Mouse (Mus musculus): ENCODE measurements around the gene Mtor. TPM values are rescaled to one million over a fixed set of nuclear protein-coding genes. Genes with fewer than 3 reads are reported as not detected.

Mtor gene
- polyA plus RNA-seq, 2 experiments: 6.1 to 9.4 TPM

GRCm38 (mm10) chr4:148517809-148518208 is 69.4 kb downstream of the Mtor start:
- H3K9me3 ChIP-seq (ENCODE audit: control insufficient read depth, low read length): no peaks in the 10 kb centered on the region
- TF ChIP-seq EP300 (IDR thresholded peaks at IDR 0.05; ENCODE audit: low read depth): no peak
- no peak for TF ChIP-seq CTCF (IDR thresholded peaks at IDR 0.05; ENCODE audit: low read depth)
- H3K27me3 ChIP-seq (ENCODE audit: control insufficient read depth, insufficient read depth, low read length): no peaks in the 10 kb centered on the region
- no peak overlapping the region for H3K4me2 ChIP-seq (ENCODE audit: low read depth)
- no peak overlapping the region for H3K4me3 ChIP-seq (ENCODE audit: insufficient read depth in 1 of 2, low read depth in 2 of 2, low read length in 2 of 2)
- DNase-seq (ENCODE audit: low read depth in 3 of 3, low spot score in 3 of 3) (no peak), ATAC-seq (ENCODE audit: insufficient read depth) (no peak)
- no peak overlapping the region for H3K27ac ChIP-seq
- no peak overlapping the region for H3K9ac ChIP-seq (replicated peaks)
- WGBS (ENCODE audit: insufficient replicate concordance): 57% methylated on average over 4 of the region's 4 CpGs
- no peaks in the 10 kb centered on the region; the same call in 1 of the 2 replicates for H3K36me3 ChIP-seq (replicated peaks; ENCODE audit: control insufficient read depth, insufficient read depth, low read depth)
- no peaks in the 10 kb centered on the region for H3K4me1 ChIP-seq (replicated peaks; ENCODE audit: control insufficient read depth in 2 of 2, insufficient read depth in 2 of 2, low read length in 1 of 2)

- TF ChIP-seq CTCF (IDR thresholded peaks at IDR 0.05; ENCODE audit: low read depth) (no peak), EP300 (IDR thresholded peaks at IDR 0.05; ENCODE audit: low read depth) (no peak)
- no peak overlapping the region for H3K27ac ChIP-seq
- no peaks in the 10 kb centered on the region for H3K4me1 ChIP-seq (replicated peaks; ENCODE audit: control insufficient read depth in 2 of 2, insufficient read depth in 2 of 2, low read length in 1 of 2)
- H3K4me3 ChIP-seq (ENCODE audit: insufficient read depth in 1 of 2, low read depth in 2 of 2, low read length in 2 of 2): no peak overlapping the region
- H3K4me2 ChIP-seq (ENCODE audit: low read depth): no peak overlapping the region
- H3K27me3 ChIP-seq (ENCODE audit: control insufficient read depth, insufficient read depth, low read length): no peaks in the 10 kb centered on the region
- H3K9ac ChIP-seq (replicated peaks): no peak overlapping the region
- DNase-seq (ENCODE audit: low read depth in 3 of 3, low spot score in 3 of 3) (no peak), ATAC-seq (ENCODE audit: insufficient read depth) (no peak)
- WGBS (ENCODE audit: insufficient replicate concordance): 81% methylated on average over 5 of the region's 5 CpGs
- H3K36me3 ChIP-seq (replicated peaks; ENCODE audit: control insufficient read depth, insufficient read depth, low read depth): no peaks in the 10 kb centered on the region; the same call in 1 of the 2 replicates
- no peaks in the 10 kb centered on the region for H3K9me3 ChIP-seq (ENCODE audit: control insufficient read depth, low read length)
Measured at GRCm38 (mm10) chr4:148518235-148518795, 69.9 kb downstream of the Mtor start.

DNA sequence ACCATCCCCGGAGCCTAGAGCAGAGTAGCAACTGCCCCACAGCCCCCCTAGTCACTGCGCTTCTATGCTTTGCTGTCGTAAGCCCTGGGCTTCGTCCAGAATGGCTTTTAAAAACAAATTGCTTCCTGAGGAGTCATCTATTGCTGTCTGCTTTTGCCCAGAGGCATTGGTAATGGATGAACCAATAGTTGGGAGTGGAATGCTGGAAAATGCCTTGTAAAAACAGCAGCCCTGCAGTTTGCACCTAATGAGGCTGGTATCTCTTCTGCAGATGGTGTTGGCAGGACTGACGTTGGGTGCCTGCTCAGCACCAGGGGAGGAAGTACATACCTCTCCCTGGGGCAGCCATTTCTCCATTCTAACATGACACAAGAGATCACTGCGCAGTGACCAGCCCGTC is 75.1 kb downstream of the Mtor start:
- no peak overlapping the region for H3K4me2 ChIP-seq (ENCODE audit: low read depth)
- no peak overlapping the region for H3K4me3 ChIP-seq (ENCODE audit: insufficient read depth in 1 of 2, low read depth in 2 of 2, low read length in 2 of 2)
- no peaks in the 10 kb centered on the region for H3K4me1 ChIP-seq (replicated peaks; ENCODE audit: control insufficient read depth in 2 of 2, insufficient read depth in 2 of 2, low read length in 1 of 2)
- no peak overlapping the region for H3K9ac ChIP-seq (replicated peaks)
- no peaks in the 10 kb centered on the region for H3K27me3 ChIP-seq (ENCODE audit: control insufficient read depth, insufficient read depth, low read length)
- no peak for DNase-seq (ENCODE audit: low read depth in 3 of 3, low spot score in 3 of 3)
- no peaks in the 10 kb centered on the region for H3K9me3 ChIP-seq (ENCODE audit: control insufficient read depth, low read length)
- no peak for TF ChIP-seq EP300 (IDR thresholded peaks at IDR 0.05; ENCODE audit: low read depth)
- no peak for TF ChIP-seq CTCF (IDR thresholded peaks at IDR 0.05; ENCODE audit: low read depth)
- peaks cover 9% of the 10 kb centered on the region for H3K36me3 ChIP-seq (replicated peaks; ENCODE audit: control insufficient read depth, insufficient read depth, low read depth)
- no peak for ATAC-seq (ENCODE audit: insufficient read depth)
- no peak overlapping the region for H3K27ac ChIP-seq
- WGBS (ENCODE audit: insufficient replicate concordance): 73% methylated on average over 7 of the region's 7 CpGs

GRCm38 (mm10) chr4:148527158-148527910 is 78.9 kb downstream of the Mtor start:
- 73% methylated on average over 10 of the region's 10 CpGs for WGBS (ENCODE audit: insufficient replicate concordance)
- ATAC-seq (ENCODE audit: insufficient read depth): no peak
- no peaks in the 10 kb centered on the region for H3K9me3 ChIP-seq (ENCODE audit: control insufficient read depth, low read length)

GRCm38 (mm10) chr4:148530351-148530750 is 81.9 kb downstream of the Mtor start:
- H3K4me1 ChIP-seq (replicated peaks; ENCODE audit: control insufficient read depth in 2 of 2, insufficient read depth in 2 of 2, low read length in 1 of 2): no peaks in the 10 kb centered on the region
- ATAC-seq (ENCODE audit: insufficient read depth): no peak
- no peak overlapping the region for H3K4me2 ChIP-seq (ENCODE audit: low read depth)
- no peak overlapping the region for H3K9ac ChIP-seq (replicated peaks)
- TF ChIP-seq EP300 (IDR thresholded peaks at IDR 0.05; ENCODE audit: low read depth): no peak
- no peak for TF ChIP-seq CTCF (IDR thresholded peaks at IDR 0.05; ENCODE audit: low read depth)
- no peaks in the 10 kb centered on the region for H3K9me3 ChIP-seq (ENCODE audit: control insufficient read depth, low read length)
- no peak for DNase-seq (ENCODE audit: low read depth in 3 of 3, low spot score in 3 of 3)
- no peaks in the 10 kb centered on the region for H3K27me3 ChIP-seq (ENCODE audit: control insufficient read depth, insufficient read depth, low read length)
- peaks cover 13% of the 10 kb centered on the region for H3K36me3 ChIP-seq (replicated peaks; ENCODE audit: control insufficient read depth, insufficient read depth, low read depth)
- no peak overlapping the region for H3K4me3 ChIP-seq (ENCODE audit: insufficient read depth in 1 of 2, low read depth in 2 of 2, low read length in 2 of 2)
- whole genome bisulfite sequencing (ENCODE audit: insufficient replicate concordance): 79% methylated on average over 5 of the region's 5 CpGs
- no peak overlapping the region for H3K27ac ChIP-seq

More at GRCm38 (mm10) chr4:148527158-148527910, 78.9 kb downstream of the Mtor start:
- TF ChIP-seq EP300 (IDR thresholded peaks at IDR 0.05; ENCODE audit: low read depth) (no peak), CTCF (IDR thresholded peaks at IDR 0.05; ENCODE audit: low read depth) (no peak)
- Histone ChIP-seq H3K27ac (no peak overlapping the region), H3K9ac (replicated peaks) (no peak overlapping the region), H3K4me3 (ENCODE audit: insufficient read depth in 1 of 2, low read depth in 2 of 2, low read length in 2 of 2) (no peak overlapping the region), H3K4me2 (ENCODE audit: low read depth) (no peak overlapping the region), H3K36me3 (replicated peaks; ENCODE audit: control insufficient read depth, insufficient read depth, low read depth) (peaks cover 15% of the 10 kb centered on the region), H3K4me1 (replicated peaks; ENCODE audit: control insufficient read depth in 2 of 2, insufficient read depth in 2 of 2, low read length in 1 of 2) (no peaks in the 10 kb centered on the region), H3K27me3 (ENCODE audit: control insufficient read depth, insufficient read depth, low read length) (no peaks in the 10 kb centered on the region)
- DNase-seq (ENCODE audit: low read depth in 3 of 3, low spot score in 3 of 3): no peak
